Mouse (Mus musculus) olfactory bulb, adult 2 months (tissue): ENCODE measurements around the gene Rnase2a. TPM values are rescaled to one million over a fixed set of nuclear protein-coding genes. Genes with fewer than 3 reads are reported as not detected.
"Not testable (repeated sequence)": the region's sequence is repeated elsewhere in the genome, so short reads cannot be mapped to it uniquely, and the experiment has no call there.

Experiments used
- H3K27ac ChIP-seq: fragments of 200-500 bp; 2 replicates; pipeline ENCODE4 v1.5.1; 2012; ENCODE audit warnings: low read depth, low read length; ENCODE audit not compliant: insufficient read depth
- H3K4me1 ChIP-seq: fragments of 200-500 bp; 2 replicates; pipeline ENCODE4 v1.6.1; 2012; ENCODE audit warnings: low read length; ENCODE audit not compliant: control insufficient read depth, insufficient read depth
- H3K4me3 ChIP-seq: fragments of 200-500 bp; 2 replicates; pipeline ENCODE4 v1.5.1; 2012; ENCODE audit warnings: mild to moderate bottlenecking, low read depth, low read length, moderate library complexity; ENCODE audit not compliant: insufficient read depth
- CTCF ChIP-seq: fragments of 200-500 bp; IDR thresholded peaks from 2 replicates; pipeline ENCODE4 v1.5.1; 2012; ENCODE audit warnings: low read depth, mild to moderate bottlenecking, low read length, moderate library complexity; ENCODE audit not compliant: insufficient read depth
- POLR2A ChIP-seq: fragments of 200-500 bp; IDR thresholded peaks from 2 replicates; pipeline ENCODE4 v1.6.1; 2012; ENCODE audit warnings: mild to moderate bottlenecking, low read depth, low read length, moderate library complexity; ENCODE audit not compliant: insufficient read depth
- WGBS: fragments of 180-500 bp; shearing (Covaris S2); methylation state at CpG from one replicate; pipeline ENCODE4 v1.1.7; 2018; 5-methylcytosine and 5-hydroxymethylcytosine counted together
- polyA plus RNA-seq: library from polyadenylated mRNA; stranded (reverse); fragments of >200 nt; gene quantifications from 2 replicates; pipeline ENCODE4 v1.2.4, GENCODE M21; 2012; ENCODE audit warnings: low replicate concordance; ENCODE audit not compliant: missing spikeins, insufficient read depth, insufficient read length

The Rnase2a gene
- polyA plus RNA-seq, 1 experiment = not detected

- Histone ChIP-seq H3K4me3 (no peak overlapping the region), H3K4me1 (no peaks in the 10 kb centered on the region), H3K27ac (no peak overlapping the region)
- 78% methylated on average over 1 of the region's 1 CpGs for WGBS
- TF ChIP-seq POLR2A = no peak
- TF ChIP-seq CTCF = no peak
Observed at GRCm38 (mm10) chr14:51247736-51248135, 8.2 kb downstream of the Rnase2a start.

GRCm38 (mm10) chr14:51240899-51241298 is 15.0 kb downstream of the Rnase2a start:
- no peak for TF ChIP-seq CTCF
- no peak for TF ChIP-seq POLR2A

GRCm38 (mm10) chr14:51237488-51237887 is 18.4 kb downstream of the Rnase2a start:
- H3K4me1 ChIP-seq, H3K27ac ChIP-seq, H3K4me3 ChIP-seq: not testable (repeated sequence)
- 93% methylated on average over 1 of the region's 1 CpGs for WGBS

More at GRCm38 (mm10) chr14:51240899-51241298, 15.0 kb downstream of the Rnase2a start:
- no peak overlapping the region for H3K4me3 ChIP-seq
- no peaks in the 10 kb centered on the region for H3K4me1 ChIP-seq
- H3K27ac ChIP-seq = no peak overlapping the region

- 58% methylated on average over 4 of the region's 4 CpGs for WGBS
- H3K4me1 ChIP-seq, H3K4me3 ChIP-seq, H3K27ac ChIP-seq: not testable (repeated sequence)
Observed at GRCm38 (mm10) chr14:51229657-51230056, 26.3 kb downstream of the Rnase2a start.

GRCm38 (mm10) chr14:51220075-51220474 is 35.8 kb downstream of the Rnase2a start:
- not testable (repeated sequence) for H3K4me1 ChIP-seq, H3K4me3 ChIP-seq, H3K27ac ChIP-seq
- 92% methylated on average over 3 of the region's 3 CpGs for WGBS

Other genes starting within 250 kb of the Rnase2a start
- not detected in 2 replicates for gene Rnase10, start 248.4 kb downstream of the Rnase2a start, polyA plus RNA-seq
- gene Rnase9, start 214.2 kb downstream of the Rnase2a start, polyA plus RNA-seq = not detected in 2 replicates
- gene Rnase11, start 205.9 kb downstream of the Rnase2a start, polyA plus RNA-seq = not detected in 2 replicates
- gene Rnase12, start 198.5 kb downstream of the Rnase2a start, polyA plus RNA-seq = not detected in 2 replicates
- gene Olfr750, start 181.7 kb downstream of the Rnase2a start, polyA plus RNA-seq = not detected in 2 replicates
- gene Rnase4, start 165.0 kb downstream of the Rnase2a start, polyA plus RNA-seq = not detected in 2 replicates
- gene Ang, start 165.0 kb downstream of the Rnase2a start, polyA plus RNA-seq = not detected in 2 replicates
- gene Eddm3b, start 141.7 kb downstream of the Rnase2a start, polyA plus RNA-seq = not detected in 2 replicates
- gene Rnase6, start 132.2 kb downstream of the Rnase2a start, polyA plus RNA-seq = not detected in 2 replicates
- not detected in 2 replicates for gene Rnase1, start 109.3 kb downstream of the Rnase2a start, polyA plus RNA-seq
- not detected in 2 replicates for gene Rnase2b, start 93.9 kb downstream of the Rnase2a start, polyA plus RNA-seq
- not detected in 2 replicates for gene Ang2, start 57.0 kb downstream of the Rnase2a start, polyA plus RNA-seq
- not detected in 2 replicates for gene Ear14, start 52.7 kb downstream of the Rnase2a start, polyA plus RNA-seq
- not detected in 2 replicates for gene Gm7247, start 105.6 kb upstream of the Rnase2a start, polyA plus RNA-seq
- gene Vmn2r88, start 154.7 kb upstream of the Rnase2a start, polyA plus RNA-seq = not detected in 2 replicates
- not detected in 2 replicates for gene Vmn2r89, start 195.7 kb upstream of the Rnase2a start, polyA plus RNA-seq